Mouse (Mus musculus) megakaryocyte-erythroid progenitor cell, adult 5-6 weeks (primary cell): ENCODE measurements around the gene Fam19a2. TPM values are rescaled to one million over a fixed set of nuclear protein-coding genes. Genes with fewer than 3 reads are reported as not detected.

Experiments used
- ATAC-seq: replicated peaks from 2 replicates; pipeline ENCODE4 v1.8.0; 2016; ENCODE audit warnings: mild to moderate bottlenecking, inconsistent platforms; ENCODE audit not compliant: severe bottlenecking, poor library complexity, low FRiP score, low TSS enrichment
- total RNA-seq, 2 experiments: library from RNA; stranded (forward) in 1 of 2; stranded (reverse) in 1 of 2; fragments of 200-1000, 215-1000 nt in 1 of 2; fragments of >200 nt in 1 of 2; fragmentation: Nextera tagmentation in 1 of 2; gene quantifications; 2 replicates each; pipeline ENCODE4 v1.2.3; 2014 to 2017

The Fam19a2 gene
- total RNA-seq, 2 experiments from 2014 or later, result not detected

- ATAC-seq, result no peak
Measured at GRCm38 (mm10) chr10:123367152-123367864, 103.5 kb downstream of the Fam19a2 start.

- no peak for ATAC-seq
Measured at GRCm38 (mm10) chr10:123383277-123383676, 119.5 kb downstream of the Fam19a2 start.

GRCm38 (mm10) chr10:123385641-123386040, 121.8 kb downstream of the Fam19a2 start:
- no peak for ATAC-seq

GRCm38 (mm10) chr10:123395429-123395828, 131.6 kb downstream of the Fam19a2 start:
- ATAC-seq, result no peak

GRCm38 (mm10) chr10:123398136-123398535, 134.3 kb downstream of the Fam19a2 start:
- ATAC-seq, result no peak

GRCm38 (mm10) chr10:123401188-123401587, 137.4 kb downstream of the Fam19a2 start:
- ATAC-seq, result no peak

GRCm38 (mm10) chr10:123402460-123402859, 138.7 kb downstream of the Fam19a2 start:
- ATAC-seq, result no peak

GRCm38 (mm10) chr10:123414953-123415352, 151.2 kb downstream of the Fam19a2 start:
- no peak for ATAC-seq

- no peak for ATAC-seq
Measured at GRCm38 (mm10) chr10:123416024-123416423, 152.2 kb downstream of the Fam19a2 start.

GRCm38 (mm10) chr10:123418616-123419173, 154.9 kb downstream of the Fam19a2 start:
- ATAC-seq, result no peak

GRCm38 (mm10) chr10:123420249-123420648, 156.5 kb downstream of the Fam19a2 start:
- no peak for ATAC-seq

- no peak for ATAC-seq
Measured at GRCm38 (mm10) chr10:123424482-123424881, 160.7 kb downstream of the Fam19a2 start.

- 0 out of 2 replicates have a peak, but pooled peaks have one; percentile 14 for ATAC-seq
Measured at GRCm38 (mm10) chr10:123426527-123427363, 162.9 kb downstream of the Fam19a2 start.

- ATAC-seq, result no peak
Measured at GRCm38 (mm10) chr10:123431569-123431968, 167.8 kb downstream of the Fam19a2 start.

- no peak for ATAC-seq
Measured at GRCm38 (mm10) chr10:123437576-123437975, 173.8 kb downstream of the Fam19a2 start.

GRCm38 (mm10) chr10:123456800-123457199, 193.0 kb downstream of the Fam19a2 start:
- ATAC-seq, result no peak

- no peak for ATAC-seq
Measured at GRCm38 (mm10) chr10:123460466-123460865, 196.7 kb downstream of the Fam19a2 start.

- ATAC-seq, result no peak
Measured at GRCm38 (mm10) chr10:123462305-123462704, 198.5 kb downstream of the Fam19a2 start.

- ATAC-seq, result no peak
Measured at GRCm38 (mm10) chr10:123514749-123515148, 251.0 kb downstream of the Fam19a2 start.

- ATAC-seq, result no peak
Measured at GRCm38 (mm10) chr10:123520613-123521012, 256.8 kb downstream of the Fam19a2 start.
